Mouse (Mus musculus) yolk sac, embryonic 10.5 days (tissue): ENCODE results near the gene Scamp5.
"Not testable (repeated sequence)": the region's sequence is repeated elsewhere in the genome, so short reads cannot be mapped to it uniquely, and the experiment has no call there.

Experiments
- DNase-seq: peaks from one replicate; pipeline ENCODE4 v3.0.0-alpha.2; 2017; ENCODE audit warnings: low spot score

Scamp5 gene

DNA sequence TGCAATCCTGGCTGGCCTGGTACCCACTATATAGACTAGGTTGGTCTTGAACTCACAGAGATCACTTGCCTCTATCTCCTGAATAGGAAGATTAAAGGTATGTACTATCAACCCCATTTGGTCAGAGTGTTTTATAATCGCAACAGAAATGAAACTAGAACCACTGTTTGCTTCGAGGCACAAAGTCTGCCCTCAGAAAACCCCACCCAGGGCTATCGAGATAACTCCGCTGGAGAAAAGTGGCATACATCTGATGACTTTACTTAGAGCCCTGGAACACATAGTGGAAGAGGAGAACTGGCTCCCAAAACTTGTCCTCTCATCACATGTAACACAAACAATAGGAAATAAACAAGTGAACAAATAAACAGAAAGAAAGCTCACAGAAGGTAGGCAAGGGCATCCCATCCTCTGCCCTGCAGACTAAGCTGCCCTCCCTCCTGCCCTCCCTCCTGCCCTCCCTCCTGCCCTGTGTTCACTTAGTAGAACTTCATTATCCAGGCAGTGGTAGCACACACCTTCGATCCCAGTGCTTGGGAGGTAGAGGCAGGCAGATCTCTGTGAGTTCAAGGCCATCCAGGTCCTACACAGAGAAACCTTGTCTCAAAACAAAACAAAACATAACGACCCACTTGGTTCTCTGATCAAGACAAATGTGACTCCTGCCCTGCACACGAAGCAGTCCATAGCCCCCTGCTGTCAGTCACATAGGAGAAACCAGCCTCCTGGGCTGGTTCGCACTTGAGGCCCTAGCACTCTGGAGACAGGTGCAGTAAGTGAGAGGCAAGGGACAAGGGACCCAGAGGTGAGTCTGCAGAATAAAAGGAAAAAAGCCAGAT, 15.0 kb downstream of the Scamp5 start:
- no peak for DNase-seq

DNA sequence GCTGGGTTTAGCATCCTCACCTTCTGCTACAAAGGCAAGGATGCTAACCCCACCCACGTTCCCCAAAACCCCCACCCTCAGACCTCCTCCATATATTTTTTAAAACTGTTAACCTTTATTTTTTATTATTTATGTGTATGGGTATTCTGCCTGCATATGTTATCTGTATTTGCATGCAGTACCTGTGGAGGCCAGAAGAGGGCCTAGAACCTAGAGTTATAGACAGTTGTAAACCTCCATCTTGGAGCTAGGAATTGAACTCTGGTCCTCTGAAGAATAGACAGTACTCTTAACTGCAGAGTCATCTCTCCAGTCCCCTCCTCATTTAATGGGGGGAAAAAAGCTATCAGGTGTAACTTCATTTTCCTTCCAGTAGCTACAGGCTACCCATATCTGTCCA, 18.1 kb downstream of the Scamp5 start:
- DNase-seq, result no peak

DNA sequence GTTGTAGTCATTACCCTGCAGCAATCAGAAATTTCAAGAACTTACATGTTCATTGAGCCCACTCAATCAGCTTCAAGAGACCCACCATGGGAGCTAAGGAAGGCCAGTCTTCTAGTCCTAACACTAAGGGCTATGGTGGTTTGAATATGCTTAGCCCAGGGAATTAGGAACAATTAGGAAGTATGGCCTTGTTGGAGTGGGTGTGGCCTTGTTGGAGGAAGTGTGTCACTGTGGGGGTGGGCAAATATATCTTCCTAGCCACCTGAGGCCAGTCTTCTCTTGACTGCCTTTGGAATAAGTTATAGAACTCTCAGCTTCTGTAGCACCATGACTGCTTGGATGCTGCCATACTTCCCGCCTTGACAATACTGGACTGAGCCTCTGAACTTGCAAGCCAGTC, 27.2 kb downstream of the Scamp5 start:
- DNase-seq, result no peak

- peak; percentile 92 for DNase-seq
These were observed 28.2 kb downstream of the Scamp5 start, which contains the start of gene Ppcdc for GRCm38 (mm10) chr9:57439522-57440295. Gene Ppcdc (minus strand): TSS chr9:57440124.

GRCm38 (mm10) chr9:57439083-57439482, 28.8 kb downstream of the Scamp5 start:
- DNase-seq, result no peak

DNA sequence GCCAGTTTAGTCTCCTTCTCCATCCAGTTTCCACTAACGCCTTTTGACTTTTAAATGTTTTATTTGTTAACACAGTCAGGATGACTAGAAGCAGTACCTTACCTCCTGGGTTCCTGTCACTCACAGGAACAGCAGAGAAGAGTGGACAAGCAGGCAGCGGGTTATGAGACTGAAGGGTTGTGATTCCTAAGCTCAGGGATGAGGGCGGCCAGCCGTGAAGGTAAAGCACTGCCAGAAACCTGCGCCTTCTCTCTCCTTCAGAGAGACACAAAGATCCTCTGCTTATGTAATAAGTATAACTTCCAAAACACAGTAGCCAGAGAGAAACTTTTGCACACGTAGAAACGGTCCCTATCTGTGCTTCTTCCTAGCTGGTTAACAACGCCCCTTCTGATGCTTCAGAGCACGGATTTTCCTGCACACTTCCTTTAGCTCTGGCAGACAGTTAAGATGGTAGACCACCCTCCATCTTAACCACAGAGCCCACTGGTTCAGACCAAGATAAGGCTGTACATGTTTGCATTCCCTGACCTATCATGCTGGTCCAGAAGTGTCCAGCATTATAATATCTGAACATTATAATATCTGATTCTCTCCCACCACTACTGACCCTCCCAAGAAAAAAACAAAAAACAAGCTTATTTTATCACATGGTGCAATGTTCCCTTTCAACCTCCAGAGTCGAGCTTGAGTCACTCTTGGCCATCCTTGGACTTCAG, 29.8 kb downstream of the Scamp5 start:
- no peak for DNase-seq

DNA sequence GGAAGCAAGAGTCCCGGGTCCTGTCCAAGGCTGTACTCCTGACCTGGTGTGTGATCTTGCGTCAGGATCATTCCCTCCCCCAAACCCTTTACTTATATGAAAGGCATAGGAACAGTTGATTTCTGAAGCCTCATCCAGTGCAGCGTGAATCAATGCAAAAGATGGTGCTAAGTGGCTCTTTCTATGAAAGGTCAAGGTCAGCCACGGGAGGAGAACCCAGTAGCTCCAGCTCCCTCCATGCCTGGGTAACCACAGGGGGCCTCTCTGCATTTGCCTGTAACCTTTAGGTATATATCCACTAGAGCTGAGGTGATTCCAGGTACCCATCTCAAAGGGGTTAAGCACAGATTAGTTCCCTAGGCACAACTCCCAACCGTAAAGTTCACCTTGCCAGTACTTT, 31.7 kb downstream of the Scamp5 start:
- no peak for DNase-seq

DNA sequence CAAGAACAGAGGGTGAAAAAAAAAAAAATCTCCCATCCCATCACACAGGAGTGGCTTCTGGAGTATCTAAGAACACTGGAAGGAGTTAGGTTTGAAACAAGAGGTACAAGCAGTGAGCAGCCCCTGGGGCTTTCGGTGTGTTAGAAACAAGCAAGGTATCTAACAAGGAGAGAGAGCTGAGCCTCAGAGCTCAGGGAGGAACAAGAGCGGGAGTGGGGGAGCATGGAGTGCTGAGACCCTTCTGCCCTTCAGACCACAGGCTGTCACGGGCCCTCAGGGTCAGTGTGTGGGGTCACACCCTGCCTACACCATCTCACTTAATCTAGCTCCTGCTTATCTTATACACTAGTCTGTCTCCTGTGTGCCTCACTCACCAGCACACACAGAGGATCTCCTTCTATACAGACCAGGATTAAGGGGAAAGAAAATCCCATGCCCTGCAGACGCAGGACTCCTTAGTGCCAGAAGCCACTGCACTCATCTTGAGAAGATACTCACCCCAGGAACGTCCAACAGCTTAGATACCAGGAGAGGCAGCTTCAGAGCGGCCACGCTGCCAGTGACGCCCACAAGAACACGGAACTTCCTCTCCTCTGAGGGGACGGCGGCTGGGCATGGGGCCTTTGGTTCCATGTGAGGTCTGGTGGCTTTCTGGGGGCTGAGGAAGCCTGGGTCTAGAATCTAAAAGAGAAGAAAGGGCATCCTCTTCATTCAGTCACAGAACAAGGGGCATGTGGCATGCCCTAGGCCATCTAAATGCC, 33.3 kb downstream of the Scamp5 start:
- no peak for DNase-seq

DNA sequence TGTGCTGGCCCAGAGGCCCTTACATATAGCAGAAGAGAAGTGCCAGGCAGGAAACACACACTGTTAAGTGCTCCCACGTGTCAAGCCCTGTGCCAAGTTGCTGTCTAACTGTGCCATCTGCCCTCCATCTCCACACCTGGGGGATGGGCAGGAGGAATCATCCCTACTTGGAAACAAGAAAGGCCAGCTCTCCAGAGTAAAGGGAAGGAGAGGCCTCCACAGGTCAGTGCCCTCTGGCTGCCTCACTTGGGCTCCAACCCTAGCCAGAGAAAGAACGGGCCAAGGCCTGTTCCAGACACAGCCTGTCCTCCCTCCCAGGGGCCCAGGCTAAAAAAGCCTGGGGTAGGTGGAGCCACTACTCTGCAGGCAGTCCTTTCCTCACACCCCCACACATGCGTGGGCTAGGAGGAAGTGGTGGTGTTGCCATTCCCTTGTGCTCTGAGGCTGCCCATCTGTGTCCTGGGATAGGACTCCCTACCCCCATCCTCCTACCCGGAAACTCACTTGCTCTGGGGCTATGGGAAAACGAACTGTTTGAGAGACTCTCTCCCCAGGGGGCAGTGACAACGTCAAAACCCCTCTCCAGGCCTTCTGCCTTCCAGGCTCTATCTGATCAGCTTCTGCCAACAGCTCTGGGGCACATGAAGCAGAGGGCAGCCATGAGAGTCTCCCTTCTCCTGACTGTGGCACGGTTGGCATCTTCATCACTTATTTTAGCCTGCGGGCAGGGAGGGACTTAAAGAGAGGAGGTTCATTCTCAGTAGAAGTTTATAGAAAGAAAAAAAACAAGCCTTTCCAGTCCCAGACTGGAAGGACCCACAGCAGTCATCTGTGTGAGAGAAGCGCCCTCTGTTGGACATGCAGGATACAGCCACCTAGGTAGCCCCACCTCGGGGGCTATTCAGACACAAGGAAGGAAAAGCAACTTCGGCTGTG, 34.5 kb downstream of the Scamp5 start:
- DNase-seq, result peak; percentile 74

- no peak for DNase-seq
These were observed 35.4 kb downstream of the Scamp5 start for GRCm38 (mm10) chr9:57432480-57432879.

DNA sequence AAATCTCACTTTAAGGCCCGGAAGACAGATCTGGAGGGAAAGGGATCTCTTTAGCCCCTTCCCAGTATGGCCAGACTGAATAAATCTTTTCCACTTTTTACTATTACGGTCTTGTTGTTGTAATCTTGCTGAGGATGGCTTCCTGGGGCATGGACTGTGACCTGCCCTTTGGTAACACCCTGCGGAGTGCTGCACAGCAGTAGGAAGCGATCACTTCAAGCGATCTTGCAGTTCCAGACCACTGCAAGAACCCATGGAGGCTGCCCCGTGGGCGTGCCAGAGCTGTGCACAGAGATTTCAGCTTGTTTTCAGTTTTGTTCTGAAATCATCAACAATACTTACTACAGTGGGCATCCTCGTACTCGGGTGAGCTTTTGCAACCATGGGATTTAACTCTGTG, 36.7 kb downstream of the Scamp5 start:
- DNase-seq, result peak; percentile 64

- no peak for DNase-seq
These were observed 39.5 kb downstream of the Scamp5 start for GRCm38 (mm10) chr9:57428391-57428790.

- no peak for DNase-seq
These were observed 39.9 kb downstream of the Scamp5 start for GRCm38 (mm10) chr9:57427937-57428336.

DNA sequence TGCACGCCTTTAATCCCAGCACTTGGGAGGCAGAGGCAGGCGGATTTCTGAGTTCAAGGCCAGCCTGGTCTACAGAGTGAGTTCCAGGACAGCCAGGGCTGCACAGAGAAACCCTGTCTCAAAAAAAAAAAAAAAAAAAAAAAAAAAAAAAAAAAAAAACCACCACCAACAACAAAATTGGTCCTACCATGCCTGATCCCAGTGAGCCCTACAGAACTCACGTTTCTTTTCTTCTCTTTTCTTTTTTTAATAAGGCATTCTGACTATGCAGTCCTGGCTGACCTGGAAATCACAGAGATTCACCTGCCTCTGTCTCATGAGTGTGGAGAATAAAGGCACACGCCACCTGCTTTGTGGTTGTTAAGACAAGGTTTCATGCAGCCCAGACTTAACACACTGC, 40.7 kb downstream of the Scamp5 start:
- not testable (repeated sequence) for DNase-seq

DNA sequence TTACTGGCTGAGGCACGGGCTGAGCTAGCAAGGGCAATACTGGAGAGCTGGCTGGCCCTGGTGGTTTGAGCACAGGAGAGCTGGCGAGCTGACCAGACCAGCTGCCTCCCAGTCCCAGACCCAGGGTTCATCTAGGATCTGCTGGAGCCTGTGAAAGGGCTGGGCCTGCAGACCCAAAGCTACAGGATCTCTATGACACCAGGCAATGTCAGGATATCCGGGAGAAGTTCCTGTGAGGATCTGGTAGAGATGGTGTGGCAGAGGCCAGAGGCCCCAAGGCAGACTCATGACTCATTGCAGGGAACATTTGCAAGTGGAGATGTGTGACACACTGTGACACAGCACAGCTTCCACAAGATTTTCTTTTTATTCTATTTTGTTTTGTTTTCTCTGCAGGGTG, 42.7 kb downstream of the Scamp5 start:
- DNase-seq, result no peak

DNA sequence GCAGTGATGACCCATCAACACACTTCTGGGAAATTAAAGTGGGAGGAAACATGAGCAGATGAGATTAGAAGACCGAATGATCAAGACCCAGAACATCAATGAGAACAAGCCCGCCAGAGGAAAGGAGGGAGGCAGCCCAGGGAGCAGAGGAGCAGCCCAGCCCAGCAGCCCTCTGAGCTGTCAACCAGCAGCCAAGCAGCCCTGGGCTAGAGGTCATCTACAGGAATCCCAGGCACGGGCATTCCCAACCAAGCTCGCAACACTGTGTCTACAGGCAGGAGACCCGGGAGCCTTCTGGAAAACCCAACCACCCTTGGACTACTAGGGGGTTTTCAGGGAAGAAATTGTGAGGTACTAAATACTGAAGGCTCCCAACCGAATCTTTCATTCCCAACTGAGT, 43.8 kb downstream of the Scamp5 start:
- DNase-seq, result peak; percentile 50

DNA sequence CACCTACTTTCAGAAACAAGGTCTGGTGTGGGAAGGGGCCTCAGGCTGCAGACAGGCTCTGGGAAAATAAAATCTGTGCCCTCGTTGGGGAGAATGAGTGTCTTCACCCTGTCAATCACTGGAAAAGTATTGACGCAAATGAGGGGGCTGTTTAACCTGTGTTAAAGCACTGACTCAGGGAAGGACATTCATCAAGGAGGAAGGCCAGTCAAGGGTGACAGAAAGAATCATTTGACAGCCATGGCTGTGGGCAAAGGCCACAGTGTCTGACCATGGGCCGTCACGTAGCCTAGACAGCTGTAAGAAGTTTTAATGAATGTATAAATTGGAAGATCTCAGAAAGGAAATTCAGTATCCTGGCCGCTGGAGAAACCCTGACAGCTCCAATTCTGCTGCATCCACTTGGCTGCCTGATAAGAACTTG, 46.2 kb downstream of the Scamp5 start:
- no peak for DNase-seq

DNA sequence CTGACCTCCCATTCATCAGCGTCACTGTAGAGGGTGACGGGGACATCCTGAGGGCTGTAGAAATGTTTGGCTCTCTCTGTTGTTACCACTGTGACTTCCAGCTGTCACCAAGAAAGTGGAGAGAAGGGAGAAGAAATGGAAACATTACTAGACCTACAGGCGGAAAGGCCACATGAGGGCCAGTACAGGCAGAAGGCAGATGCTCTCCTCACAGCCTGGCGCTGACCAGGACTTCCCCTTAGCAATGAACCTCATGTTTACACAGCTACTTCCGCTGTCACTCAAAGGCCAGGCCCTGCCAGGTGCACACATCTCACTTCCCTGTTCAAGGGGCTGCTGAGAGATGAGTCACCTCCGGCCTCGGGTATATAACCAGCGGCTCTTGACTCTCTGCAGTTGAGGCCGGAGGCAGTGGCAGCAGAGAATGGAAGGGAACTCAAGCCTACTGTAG, 46.7 kb downstream of the Scamp5 start:
- DNase-seq, result peak; percentile 82

DNA sequence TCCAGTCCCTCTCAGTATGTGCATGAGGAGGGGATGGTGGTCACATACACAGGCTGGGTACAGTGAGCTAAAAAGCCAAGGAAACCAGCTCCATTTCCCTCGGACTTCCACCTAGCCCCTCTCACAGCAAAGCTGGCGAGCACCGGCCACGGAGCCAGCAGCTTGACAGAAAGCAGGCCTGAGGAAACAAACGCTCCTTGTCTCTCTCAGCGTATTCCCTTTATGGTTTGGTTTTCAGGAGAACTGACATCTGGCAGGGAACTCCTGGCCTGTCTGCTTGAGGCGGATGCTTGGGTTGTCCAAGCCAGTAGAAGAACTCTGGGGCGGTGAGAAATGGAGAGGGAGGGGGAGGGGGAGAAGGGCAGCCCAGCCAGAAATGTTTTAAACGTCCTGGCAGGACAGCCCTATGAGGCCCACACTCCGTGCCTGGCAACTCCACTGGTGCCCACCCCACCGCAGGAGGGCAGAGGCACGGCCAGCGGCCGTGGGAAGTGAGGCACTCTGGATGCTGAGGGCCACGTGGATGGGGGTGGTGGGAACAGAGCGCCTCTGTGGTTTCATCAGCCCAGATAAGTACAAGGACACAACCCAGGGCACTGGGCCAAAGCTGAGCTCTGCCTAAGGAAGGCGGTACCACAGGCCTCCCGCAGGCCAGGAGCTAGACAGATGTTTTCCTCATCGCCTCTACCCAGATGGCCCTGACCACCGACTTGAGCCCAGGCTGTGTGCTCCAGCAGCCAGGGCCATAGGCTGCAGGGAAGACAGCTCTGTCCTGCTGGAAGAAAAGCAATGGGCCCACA, 47.3 kb downstream of the Scamp5 start:
- DNase-seq, result peak; percentile 71
